Mouse (Mus musculus) hindbrain, embryonic 15.5 days (tissue): ENCODE data around the gene Ky. TPM values are rescaled to one million over a fixed set of nuclear protein-coding genes. Genes with fewer than 3 reads are reported as not detected.

Experiments used
- ATAC-seq: fragments of 200-750 bp; cut with Nextera tagmentation; 2 replicates; pipeline ENCODE4 v1.8.0; 2017; ENCODE audit warnings: low read depth, moderate number of reproducible peaks, moderate TSS enrichment; ENCODE audit not compliant: low FRiP score
- H3K27ac ChIP-seq: fragments of 300-500 bp; sonication (generic); replicated peaks from 2 replicates; pipeline ENCODE4 v1.5.1; 2015; ENCODE audit warnings: mild to moderate bottlenecking, inconsistent platforms
- H3K27me3 ChIP-seq: fragments of 300-500 bp; sonication (generic); 2 replicates; pipeline ENCODE4 v1.6.1; 2015; ENCODE audit warnings: control low read depth, inconsistent platforms
- H3K36me3 ChIP-seq: fragments of 300-500 bp; sonication (generic); 2 replicates; pipeline ENCODE4 v1.6.1; 2015; ENCODE audit warnings: control low read depth, inconsistent platforms
- H3K4me1 ChIP-seq: fragments of 300-500 bp; sonication (generic); replicated peaks from 2 replicates; pipeline ENCODE4 v1.6.1; 2015; ENCODE audit warnings: control low read depth, inconsistent platforms
- H3K4me2 ChIP-seq: fragments of 300-500 bp; sonication (generic); 2 replicates; pipeline ENCODE4 v1.6.1; 2015; ENCODE audit warnings: moderate library complexity, mild to moderate bottlenecking, inconsistent platforms
- H3K4me3 ChIP-seq: fragments of 300-500 bp; sonication (generic); 2 replicates; pipeline ENCODE4 v1.5.1; 2015; ENCODE audit warnings: mild to moderate bottlenecking, inconsistent platforms
- H3K9ac ChIP-seq: fragments of 300-500 bp; sonication (generic); 2 replicates; pipeline ENCODE4 v1.6.1; 2015; ENCODE audit warnings: inconsistent platforms
- H3K9me3 ChIP-seq: fragments of 300-500 bp; sonication (generic); 2 replicates; pipeline ENCODE4 v1.6.1; 2016; ENCODE audit warnings: control low read depth, inconsistent platforms
- WGBS: fragments of 180-500 bp; shearing (Covaris S2); methylation state at CpG from one replicate; pipeline ENCODE4 v1.1.7; 2015; 5-methylcytosine and 5-hydroxymethylcytosine counted together
- polyA plus RNA-seq: library from polyadenylated mRNA; unstranded; fragments of >200 nt; fragmentation: Nextera tagmentation; extraction: Ambion mirVana; gene quantifications from 2 replicates; pipeline ENCODE4 v1.2.1, GENCODE M21; 2015

Ky gene
- polyA plus RNA-seq, 1 experiment from 2014 or later, result 1.2 TPM

- 78% methylated on average over 9 of the region's 9 CpGs for WGBS
- no peaks in the 10 kb centered on the region for H3K36me3 ChIP-seq
- H3K4me2 ChIP-seq, result no peak overlapping the region
- no peak overlapping the region for H3K27ac ChIP-seq
- no peaks in the 10 kb centered on the region for H3K27me3 ChIP-seq
- ATAC-seq, result no peak
- H3K9ac ChIP-seq, result no peak overlapping the region
- H3K4me1 ChIP-seq, result no peaks in the 10 kb centered on the region
- no peaks in the 10 kb centered on the region for H3K9me3 ChIP-seq
- H3K4me3 ChIP-seq, result no peak overlapping the region
These were observed 11.1 kb upstream of the Ky start for GRCm38 (mm10) chr9:102494454-102494853.

- 89% methylated on average over 4 of the region's 4 CpGs for WGBS
- Histone ChIP-seq H3K4me3 (no peak overlapping the region), H3K4me2 (no peak overlapping the region), H3K4me1 (no peaks in the 10 kb centered on the region), H3K27ac (no peak overlapping the region), H3K9me3 (no peaks in the 10 kb centered on the region), H3K27me3 (no peaks in the 10 kb centered on the region), H3K36me3 (no peaks in the 10 kb centered on the region), H3K9ac (no peak overlapping the region)
- no peak for ATAC-seq
These were observed 10.3 kb upstream of the Ky start for GRCm38 (mm10) chr9:102495266-102495665.

GRCm38 (mm10) chr9:102496481-102497041 lies 9.0 kb upstream of the Ky start:
- WGBS, result 73% methylated on average over 3 of the region's 3 CpGs
- no peaks in the 10 kb centered on the region for H3K36me3 ChIP-seq
- H3K9ac ChIP-seq, result no peak overlapping the region
- no peak for ATAC-seq
- no peaks in the 10 kb centered on the region for H3K4me1 ChIP-seq
- no peak overlapping the region for H3K27ac ChIP-seq
- H3K4me3 ChIP-seq, result no peak overlapping the region
- no peak overlapping the region for H3K4me2 ChIP-seq
- no peaks in the 10 kb centered on the region for H3K9me3 ChIP-seq
- no peaks in the 10 kb centered on the region for H3K27me3 ChIP-seq

GRCm38 (mm10) chr9:102497089-102497690 lies 8.4 kb upstream of the Ky start:
- 89% methylated on average over 9 of the region's 9 CpGs for WGBS
- no peaks in the 10 kb centered on the region for H3K9me3 ChIP-seq
- no peak overlapping the region for H3K9ac ChIP-seq
- no peak overlapping the region for H3K4me3 ChIP-seq
- H3K4me2 ChIP-seq, result no peak overlapping the region
- ATAC-seq, result no peak
- no peaks in the 10 kb centered on the region for H3K4me1 ChIP-seq
- no peak overlapping the region for H3K27ac ChIP-seq
- H3K36me3 ChIP-seq, result no peaks in the 10 kb centered on the region
- H3K27me3 ChIP-seq, result no peaks in the 10 kb centered on the region

GRCm38 (mm10) chr9:102497833-102498430 lies 7.6 kb upstream of the Ky start:
- Histone ChIP-seq H3K9ac (no peak overlapping the region), H3K4me3 (no peak overlapping the region), H3K27ac (no peak overlapping the region), H3K27me3 (no peaks in the 10 kb centered on the region), H3K9me3 (no peaks in the 10 kb centered on the region), H3K4me1 (no peaks in the 10 kb centered on the region), H3K36me3 (no peaks in the 10 kb centered on the region), H3K4me2 (no peak overlapping the region)
- ATAC-seq, result no peak
- WGBS, result 90% methylated on average over 9 of the region's 9 CpGs

- ATAC-seq, result no peak
These were observed 6.8 kb upstream of the Ky start for GRCm38 (mm10) chr9:102498701-102499100.

GRCm38 (mm10) chr9:102499266-102499665 lies 6.3 kb upstream of the Ky start:
- Histone ChIP-seq H3K9ac (no peak overlapping the region), H3K4me3 (no peak overlapping the region), H3K27me3 (0 out of 2 replicates have a peak, but pooled peaks cover 2% of the 10 kb centered on the region), H3K4me1 (no peaks in the 10 kb centered on the region), H3K9me3 (no peaks in the 10 kb centered on the region), H3K4me2 (no peak overlapping the region), H3K36me3 (no peaks in the 10 kb centered on the region), H3K27ac (no peak overlapping the region)
- WGBS, result 74% methylated on average over 4 of the region's 4 CpGs
- no peak for ATAC-seq

More at GRCm38 (mm10) chr9:102498701-102499100, 6.8 kb upstream of the Ky start:
- Histone ChIP-seq H3K36me3 (no peaks in the 10 kb centered on the region), H3K4me1 (no peaks in the 10 kb centered on the region), H3K27me3 (0 out of 2 replicates have a peak, but pooled peaks cover 2% of the 10 kb centered on the region), H3K4me3 (no peak overlapping the region), H3K9me3 (no peaks in the 10 kb centered on the region), H3K27ac (no peak overlapping the region), H3K9ac (no peak overlapping the region), H3K4me2 (no peak overlapping the region)
- 93% methylated on average over 6 of the region's 6 CpGs for WGBS

GRCm38 (mm10) chr9:102499746-102500145 lies 5.8 kb upstream of the Ky start:
- Histone ChIP-seq H3K9me3 (no peaks in the 10 kb centered on the region), H3K4me3 (no peak overlapping the region), H3K4me1 (no peaks in the 10 kb centered on the region), H3K27me3 (0 out of 2 replicates have a peak, but pooled peaks cover 3% of the 10 kb centered on the region), H3K27ac (no peak overlapping the region), H3K36me3 (no peaks in the 10 kb centered on the region), H3K4me2 (no peak overlapping the region), H3K9ac (no peak overlapping the region)
- ATAC-seq, result no peak

- H3K4me2 ChIP-seq, result no peak overlapping the region
- no peaks in the 10 kb centered on the region for H3K36me3 ChIP-seq
- no peak overlapping the region for H3K4me3 ChIP-seq
- no peak for ATAC-seq
- WGBS, result 53% methylated on average over 4 of the region's 4 CpGs
- H3K27ac ChIP-seq, result no peak overlapping the region
- peaks cover 7% of the 10 kb centered on the region for H3K4me1 ChIP-seq
- no peak overlapping the region for H3K9ac ChIP-seq
- H3K9me3 ChIP-seq, result no peaks in the 10 kb centered on the region
- H3K27me3 ChIP-seq, result 0 out of 2 replicates have a peak, but pooled peaks cover 7% of the 10 kb centered on the region
These were observed 4.4 kb upstream of the Ky start for GRCm38 (mm10) chr9:102501113-102501512.

GRCm38 (mm10) chr9:102502015-102502633 lies 3.4 kb upstream of the Ky start:
- H3K27ac ChIP-seq, result no peak overlapping the region
- H3K9ac ChIP-seq, result no peak overlapping the region
- H3K9me3 ChIP-seq, result no peaks in the 10 kb centered on the region
- H3K4me1 ChIP-seq, result peaks cover 12% of the 10 kb centered on the region
- 90% methylated on average over 11 of the region's 11 CpGs for WGBS
- H3K4me3 ChIP-seq, result no peak overlapping the region
- no peak for ATAC-seq
- H3K36me3 ChIP-seq, result no peaks in the 10 kb centered on the region
- peaks cover 14% of the 10 kb centered on the region; the same call in 1 of the 2 replicates for H3K27me3 ChIP-seq
- no peak overlapping the region for H3K4me2 ChIP-seq

GRCm38 (mm10) chr9:102504716-102505378 lies 703 bp upstream of the Ky start:
- Histone ChIP-seq H3K4me3 (no peak overlapping the region), H3K9me3 (no peaks in the 10 kb centered on the region), H3K27ac (no peak overlapping the region), H3K36me3 (no peaks in the 10 kb centered on the region), H3K27me3 (peaks cover 19% of the 10 kb centered on the region; the same call in 1 of the 2 replicates), H3K4me2 (no peak overlapping the region), H3K4me1 (peaks cover 12% of the 10 kb centered on the region), H3K9ac (no peak overlapping the region)
- WGBS, result 61% methylated on average over 3 of the region's 3 CpGs
- no peak for ATAC-seq

GRCm38 (mm10) chr9:102508315-102508714 lies 2.8 kb downstream of the Ky start:
- peaks cover 19% of the 10 kb centered on the region; the same call in 1 of the 2 replicates for H3K27me3 ChIP-seq
- peaks cover 12% of the 10 kb centered on the region for H3K4me1 ChIP-seq
- H3K9ac ChIP-seq, result no peak overlapping the region
- no peak overlapping the region for H3K4me2 ChIP-seq
- no peak overlapping the region for H3K27ac ChIP-seq
- 89% methylated on average over 3 of the region's 3 CpGs for WGBS
- ATAC-seq, result no peak
- H3K36me3 ChIP-seq, result no peaks in the 10 kb centered on the region
- H3K9me3 ChIP-seq, result no peaks in the 10 kb centered on the region
- H3K4me3 ChIP-seq, result no peak overlapping the region
